Mouse (Mus musculus) forebrain, embryonic 11.5 days (tissue): ENCODE measurements around the gene Grid2ip. TPM values are rescaled to one million over a fixed set of nuclear protein-coding genes. Genes with fewer than 3 reads are reported as not detected.

Experiments used
- ATAC-seq: fragments of 200-750 bp; cut with Nextera tagmentation; replicated peaks from 2 replicates; pipeline ENCODE4 v1.8.0; 2017; ENCODE audit warnings: moderate TSS enrichment; ENCODE audit not compliant: low FRiP score
- DNase-seq: peaks from one replicate; pipeline ENCODE4 v3.0.0-alpha.2; 2017; ENCODE audit warnings: low spot score
- H3K27ac ChIP-seq: fragments of 300-500 bp; sonication (generic); 2 replicates; pipeline ENCODE4 v1.5.1; 2014; ENCODE audit warnings: low read depth, low read length
- H3K27me3 ChIP-seq: fragments of 300-500 bp; sonication (generic); 2 replicates; pipeline ENCODE4 v1.6.1; 2014; ENCODE audit warnings: mild to moderate bottlenecking, low read length, mixed read lengths; ENCODE audit not compliant: control insufficient read depth, insufficient read depth
- H3K36me3 ChIP-seq: fragments of 300-500 bp; sonication (generic); 2 replicates; pipeline ENCODE4 v1.6.1; 2014; ENCODE audit warnings: mild to moderate bottlenecking, low read length, moderate library complexity, mixed read lengths; ENCODE audit not compliant: control insufficient read depth, insufficient read depth
- H3K4me1 ChIP-seq: fragments of 300-500 bp; sonication (generic); replicated peaks from 2 replicates; pipeline ENCODE4 v1.6.1; 2014; ENCODE audit warnings: low read length, mixed read lengths; ENCODE audit not compliant: control insufficient read depth, insufficient read depth
- H3K4me2 ChIP-seq: fragments of 300-500 bp; sonication (generic); 2 replicates; pipeline ENCODE4 v1.6.1; 2014; ENCODE audit warnings: low read depth, mild to moderate bottlenecking, low read length, moderate library complexity, mixed read lengths; ENCODE audit not compliant: severe bottlenecking
- H3K4me3 ChIP-seq: fragments of 300-500 bp; sonication (generic); 2 replicates; pipeline ENCODE4 v1.5.1; 2014; ENCODE audit warnings: low read depth, low read length
- H3K9ac ChIP-seq: fragments of 300-500 bp; sonication (generic); 2 replicates; pipeline ENCODE4 v1.6.1; 2014; ENCODE audit warnings: low read length
- H3K9me3 ChIP-seq: fragments of 300-500 bp; sonication (generic); 2 replicates; pipeline ENCODE4 v1.6.1; 2016; ENCODE audit warnings: low read length, mixed read lengths; ENCODE audit not compliant: control insufficient read depth
- WGBS: fragments of 180-500 bp; shearing (Covaris S2); extraction: QIAGEN DNeasy Blood & Tissue Kit; methylation state at CpG from one replicate; pipeline ENCODE4 v1.1.7; 2014; 5-methylcytosine and 5-hydroxymethylcytosine counted together
- polyA plus RNA-seq: library from polyadenylated mRNA; unstranded; fragments of >200 nt; fragmentation: Nextera tagmentation; extraction: Ambion mirVana; gene quantifications from 2 replicates; pipeline ENCODE4 v1.2.1, GENCODE M21; 2014

The Grid2ip gene
- polyA plus RNA-seq, 1 experiment from 2014 or later = 0.31 TPM

DNA sequence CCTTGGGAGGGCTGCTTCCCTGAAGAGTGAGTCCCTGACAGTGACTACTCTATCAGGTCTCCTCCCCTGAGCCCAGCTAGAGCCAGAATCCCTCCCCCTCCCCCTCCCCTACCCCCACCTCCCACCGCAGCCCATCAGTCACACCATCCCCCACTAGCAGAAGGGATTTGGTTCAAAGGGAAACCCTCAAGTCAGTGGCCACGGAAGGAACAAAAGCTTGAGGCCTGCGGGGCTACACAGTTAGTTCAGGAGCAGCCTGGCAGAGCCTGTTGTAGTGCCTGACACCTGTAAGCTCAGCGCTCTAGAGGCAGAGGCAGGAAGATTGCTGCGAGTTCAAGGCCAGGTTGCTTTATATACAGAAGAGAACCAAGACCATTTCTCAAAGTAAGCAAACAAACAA is 1.1 kb upstream of the Grid2ip start:
- no peak for ATAC-seq
- Histone ChIP-seq H3K27me3 (peaks cover 6% of the 10 kb centered on the region), H3K9ac (no peak overlapping the region), H3K4me2 (no peak overlapping the region), H3K27ac (no peak overlapping the region), H3K4me3 (no peak overlapping the region), H3K36me3 (no peaks in the 10 kb centered on the region), H3K9me3 (no peaks in the 10 kb centered on the region), H3K4me1 (peaks cover 8% of the 10 kb centered on the region; the same call in 1 of the 2 replicates)
- WGBS = 36% methylated on average over 5 of the region's 5 CpGs
- no peak for DNase-seq

DNA sequence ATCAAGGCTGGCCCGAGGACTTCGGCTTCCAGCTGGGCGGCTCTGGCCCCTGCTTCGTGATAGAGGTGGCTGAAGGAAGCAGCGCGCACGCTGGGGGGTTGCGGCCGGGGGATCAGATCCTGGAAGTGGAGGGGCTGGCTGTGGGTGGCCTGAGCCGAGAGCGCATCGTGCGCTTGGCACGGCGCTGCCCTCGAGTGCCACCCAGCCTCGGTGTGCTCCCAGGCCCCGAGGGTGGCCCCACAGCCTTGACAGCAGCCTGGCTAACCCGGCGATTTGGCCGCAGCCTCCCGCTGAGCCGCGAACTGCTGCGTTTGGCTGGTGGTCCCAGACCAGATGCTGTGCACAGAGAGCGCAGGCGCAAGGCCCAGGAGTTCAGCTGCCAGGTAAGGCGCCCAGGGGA is 426 bp downstream of the Grid2ip start:
- H3K27ac ChIP-seq = no peak overlapping the region
- H3K27me3 ChIP-seq = peaks cover 6% of the 10 kb centered on the region
- ATAC-seq (no peak), DNase-seq (peak; percentile 59)
- peaks cover 10% of the 10 kb centered on the region; the same call in 1 of the 2 replicates for H3K4me1 ChIP-seq
- H3K36me3 ChIP-seq = no peaks in the 10 kb centered on the region
- peak overlapping the region; percentile 37; the same call in 1 of the 2 replicates for H3K4me2 ChIP-seq
- 0 out of 2 replicates have a peak overlapping the region, but pooled peaks have one; percentile 3 for H3K4me3 ChIP-seq
- H3K9me3 ChIP-seq = no peaks in the 10 kb centered on the region
- peak overlapping the region; percentile 45; the same call in 1 of the 2 replicates for H3K9ac ChIP-seq
- 2% methylated on average over 28 of the region's 28 CpGs for WGBS

DNA sequence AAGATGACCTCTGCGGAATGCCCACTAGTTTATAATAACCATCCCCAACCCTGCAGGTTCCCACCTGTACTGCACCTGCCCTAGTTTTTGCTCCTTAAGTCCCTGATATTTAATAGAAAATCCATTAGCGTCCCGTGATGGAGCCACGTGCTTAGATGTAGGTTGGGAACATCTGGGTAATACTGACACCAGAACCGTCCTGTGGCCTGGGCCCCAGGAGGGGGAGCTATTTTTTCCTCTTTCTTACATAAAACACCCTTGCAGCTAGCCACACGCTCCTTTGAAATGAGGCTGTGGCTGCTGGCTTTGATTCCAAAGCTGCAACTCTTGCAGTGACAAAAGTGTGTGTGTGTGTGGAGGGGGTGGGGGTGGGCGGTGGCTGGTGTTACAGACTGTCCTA is 2.1 kb downstream of the Grid2ip start:
- ATAC-seq (no peak), DNase-seq (no peak)
- Histone ChIP-seq H3K27me3 (peaks cover 6% of the 10 kb centered on the region), H3K4me3 (no peak overlapping the region), H3K4me2 (no peak overlapping the region), H3K27ac (no peak overlapping the region), H3K9ac (no peak overlapping the region), H3K4me1 (peaks cover 11% of the 10 kb centered on the region; the same call in 1 of the 2 replicates), H3K9me3 (no peaks in the 10 kb centered on the region), H3K36me3 (no peaks in the 10 kb centered on the region)
- 35% methylated on average over 7 of the region's 7 CpGs for WGBS

- H3K9ac ChIP-seq = no peak overlapping the region
- no peaks in the 10 kb centered on the region for H3K36me3 ChIP-seq
- no peak overlapping the region for H3K27ac ChIP-seq
- no peaks in the 10 kb centered on the region for H3K9me3 ChIP-seq
- peaks cover 13% of the 10 kb centered on the region; the same call in 1 of the 2 replicates for H3K4me1 ChIP-seq
- H3K27me3 ChIP-seq = peaks cover 9% of the 10 kb centered on the region
- H3K4me2 ChIP-seq = no peak overlapping the region
- ATAC-seq (no peak), DNase-seq (peak; percentile 65)
- H3K4me3 ChIP-seq = no peak overlapping the region
- WGBS = 50% methylated on average over 5 of the region's 5 CpGs
Measured at GRCm38 (mm10) chr5:143360000-143360399, 2.9 kb downstream of the Grid2ip start.

DNA sequence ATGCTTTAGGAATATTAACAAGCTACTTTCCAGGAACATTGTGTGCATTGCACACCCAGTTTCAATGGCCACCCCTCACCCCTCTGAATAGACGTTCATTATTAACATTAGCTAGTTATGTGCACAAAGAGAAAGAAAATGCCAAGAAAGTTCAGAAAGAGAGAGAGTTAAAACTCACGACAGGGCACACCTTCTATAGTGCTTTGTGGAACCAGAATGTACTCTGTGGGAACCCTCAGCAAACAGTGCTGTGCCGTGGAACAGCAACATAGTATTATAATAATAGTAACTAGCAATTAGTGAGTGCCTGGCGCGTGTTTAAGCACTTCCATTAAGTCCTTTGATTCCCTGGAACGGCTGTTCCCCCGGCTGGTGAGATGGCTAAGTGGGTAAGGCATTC is 4.3 kb downstream of the Grid2ip start:
- H3K27ac ChIP-seq = no peak overlapping the region

DNA sequence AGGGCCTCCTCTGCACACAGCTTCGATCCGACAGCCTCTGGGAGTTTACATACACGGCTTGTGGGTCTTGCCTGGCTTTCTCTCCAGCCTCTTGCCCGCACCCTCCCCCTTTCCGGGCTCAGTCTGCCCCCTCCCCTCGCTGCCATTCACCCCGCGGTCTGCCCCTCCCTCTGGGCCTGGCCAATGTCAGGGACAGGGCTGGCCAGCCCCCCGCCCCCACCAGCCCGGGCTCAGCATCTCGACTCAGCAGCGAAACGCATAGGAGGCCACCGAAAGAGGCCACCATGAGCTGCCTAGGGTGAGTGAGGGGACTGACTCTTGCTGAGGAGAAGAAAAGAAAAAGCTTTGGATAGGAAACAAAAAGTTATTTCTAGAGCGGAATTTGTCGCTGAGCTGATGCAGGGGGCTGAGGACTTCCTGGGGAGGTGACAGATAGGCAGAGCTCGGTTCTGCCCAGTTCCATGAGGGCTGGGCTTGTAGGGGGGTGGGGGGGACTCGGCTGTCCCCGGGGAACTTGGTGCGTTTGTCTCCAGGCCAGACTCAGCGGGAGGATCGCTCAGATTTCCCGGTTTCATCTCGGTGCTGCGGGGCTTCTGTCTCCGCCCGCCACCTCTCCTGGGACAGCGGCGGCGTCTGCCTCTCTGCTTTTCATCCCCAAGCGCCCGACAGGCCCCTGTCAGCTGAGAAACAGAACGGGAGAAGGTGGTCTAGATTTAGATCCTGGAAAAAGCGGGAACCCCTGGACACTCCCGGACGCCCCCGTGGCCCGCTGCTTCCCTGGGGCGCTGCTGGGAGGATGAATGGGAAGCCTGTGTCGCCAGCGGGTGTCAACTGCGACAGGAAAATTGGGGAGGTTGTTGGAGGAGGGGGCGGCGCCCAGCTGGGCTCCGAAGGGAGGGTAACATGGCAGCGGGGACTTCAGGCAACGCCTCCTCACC is 6.8 kb downstream of the Grid2ip start:
- under 1% methylated on average over 47 of the region's 47 CpGs for WGBS
- peak; percentile 88 for DNase-seq
- H3K4me1 ChIP-seq = peaks cover 5% of the 10 kb centered on the region; the same call in 1 of the 2 replicates
- H3K9ac ChIP-seq = peak overlapping the region; percentile 64
- H3K4me3 ChIP-seq = peak overlapping the region; percentile 42
- H3K4me2 ChIP-seq = peak overlapping the region; percentile 95
- H3K36me3 ChIP-seq = no peaks in the 10 kb centered on the region
- no peaks in the 10 kb centered on the region for H3K9me3 ChIP-seq
- peaks cover 12% of the 10 kb centered on the region for H3K27me3 ChIP-seq
- no peak overlapping the region for H3K27ac ChIP-seq
- peak; percentile 71 for ATAC-seq

More for the DNA sequence above, 4.3 kb downstream of the Grid2ip start:
- DNase-seq (no peak), ATAC-seq (no peak; the same call in 1 of the 2 replicates)
- peaks cover 10% of the 10 kb centered on the region; the same call in 1 of the 2 replicates for H3K4me1 ChIP-seq
- no peaks in the 10 kb centered on the region for H3K36me3 ChIP-seq
- peaks cover 9% of the 10 kb centered on the region for H3K27me3 ChIP-seq
- 26% methylated on average over 7 of the region's 7 CpGs for WGBS
- H3K9ac ChIP-seq = no peak overlapping the region
- H3K4me3 ChIP-seq = no peak overlapping the region
- H3K9me3 ChIP-seq = no peaks in the 10 kb centered on the region
- no peak overlapping the region for H3K4me2 ChIP-seq

DNA sequence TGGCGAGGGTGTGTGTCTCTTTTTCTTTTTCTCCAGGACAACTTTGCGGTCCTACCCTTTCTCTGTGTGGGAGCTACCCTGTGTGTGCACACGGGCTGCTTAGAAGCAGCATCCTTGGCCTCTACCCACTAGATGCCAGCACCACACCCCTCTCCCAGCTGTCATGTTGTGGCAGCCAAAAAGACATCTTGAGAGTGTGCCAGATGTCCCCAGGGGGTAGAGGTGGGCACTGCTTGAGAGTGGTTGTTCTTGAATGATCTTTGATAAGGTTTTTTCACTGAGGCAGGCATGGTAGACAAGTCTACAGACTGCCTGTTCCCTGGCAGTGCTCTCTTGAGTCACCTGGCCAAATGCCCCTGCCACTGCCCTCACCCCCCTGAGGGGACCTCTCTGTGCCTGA is 10.8 kb downstream of the Grid2ip start:
- Histone ChIP-seq H3K4me2 (no peak overlapping the region), H3K27me3 (peaks cover 51% of the 10 kb centered on the region), H3K4me1 (peaks cover 8% of the 10 kb centered on the region), H3K9me3 (no peaks in the 10 kb centered on the region), H3K36me3 (no peaks in the 10 kb centered on the region), H3K27ac (no peak overlapping the region), H3K4me3 (no peak overlapping the region), H3K9ac (no peak overlapping the region)
- DNase-seq = no peak
- ATAC-seq = no peak
- WGBS = 76% methylated on average over 3 of the region's 3 CpGs

DNA sequence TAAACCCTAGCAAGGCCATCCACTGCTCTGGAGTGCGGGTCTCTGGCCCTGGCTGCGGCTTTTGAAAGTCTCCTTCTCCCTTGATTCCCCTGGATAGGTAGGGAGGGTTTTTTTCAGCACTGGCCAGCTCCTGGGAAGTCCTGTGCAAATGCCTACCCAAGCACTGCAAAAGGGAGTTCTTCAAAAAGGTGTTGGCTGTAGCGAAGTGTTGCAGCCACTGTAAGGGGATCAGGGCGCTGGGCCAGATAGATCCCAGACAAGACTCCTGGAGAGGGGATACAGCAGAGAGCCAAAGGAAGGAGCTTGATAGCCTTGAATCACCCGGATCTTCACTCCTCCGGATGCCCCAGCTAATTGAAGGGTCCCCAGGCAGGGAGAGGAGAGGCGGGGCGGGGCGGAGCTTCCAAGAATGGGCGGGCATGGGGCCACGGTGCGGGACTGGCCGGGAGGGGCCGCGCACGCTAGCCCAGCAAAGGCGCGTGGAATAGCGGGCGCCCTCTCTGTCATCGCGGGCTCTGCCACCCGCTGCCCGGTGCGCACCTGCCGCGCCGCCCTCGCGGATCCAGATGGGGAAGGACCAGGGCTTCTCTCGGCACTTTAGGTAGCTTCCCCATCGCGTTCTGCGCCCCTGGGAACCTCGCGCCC is 12.6 kb downstream of the Grid2ip start:
- no peaks in the 10 kb centered on the region for H3K36me3 ChIP-seq
- H3K4me1 ChIP-seq = peaks cover 7% of the 10 kb centered on the region
- H3K9ac ChIP-seq = no peak overlapping the region
- DNase-seq = no peak
- no peaks in the 10 kb centered on the region for H3K9me3 ChIP-seq
- no peak overlapping the region for H3K27ac ChIP-seq
- WGBS = 1% methylated on average over 35 of the region's 36 CpGs
- H3K27me3 ChIP-seq = peaks cover 62% of the 10 kb centered on the region
- ATAC-seq = no peak
- peak overlapping the region; percentile 24 for H3K4me3 ChIP-seq
- peak overlapping the region; percentile 48 for H3K4me2 ChIP-seq
